Mouse (Mus musculus) stomach, postnatal 0 days (tissue): ENCODE measurements at regions not wholly inside any gene's neighbourhood (a gene's known extent, or its start where the extent isn't known, plus 50 kb on each side); places are given as distances from the start of the nearest gene placed in this dataset.

Experiments
- CTCF ChIP-seq: IDR thresholded peaks from 2 replicates; pipeline ENCODE4 v1.5.1; 2016; ENCODE audit warnings: antibody characterized with exemption, low read depth, mild to moderate bottlenecking, moderate library complexity
- EP300 ChIP-seq: optimal IDR thresholded peaks from 2 replicates; pipeline ENCODE3; 2016; ENCODE audit warnings: antibody characterized with exemption

DNA sequence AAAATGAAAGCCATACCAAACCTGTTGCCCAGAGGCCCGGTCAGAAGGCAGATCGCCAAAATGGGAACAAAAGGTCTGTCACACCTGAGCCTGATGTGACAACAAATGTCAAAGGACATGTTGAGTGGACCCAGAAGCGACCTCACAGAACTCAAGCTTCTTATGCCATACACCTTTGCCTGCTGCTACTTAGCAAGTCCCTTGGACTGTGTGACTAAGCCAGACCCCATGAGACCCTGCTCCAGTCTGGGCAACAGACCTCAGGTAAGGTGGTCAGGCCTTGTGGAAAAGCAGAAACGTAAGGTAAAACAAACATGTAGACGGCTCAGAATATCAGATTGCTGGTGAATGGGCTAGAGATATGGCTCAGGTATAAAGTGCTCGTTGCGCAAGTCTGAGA lies 71.8 kb downstream of the Inhbb start:
- TF ChIP-seq CTCF, result no peak
- TF ChIP-seq EP300, result no peak
